ENCODE assay signal across 19 mouse cellular contexts in genomic region chr6:85340184-85340583, GRCm38 (mm10).
"Had no signal": no experiment of that assay in that cellular context is flagged by ENCODE, and none has a peak within 500 bp of the region (broad histone marks: within the 10 kb centered on the region; RNA-seq: fewer than 3 reads in every experiment).

No protein-coding gene starts in this region.

- H3K4me1 ChIP-seq: midbrain, embryonic 10.5 days; midbrain, embryonic 12.5 days; neural tube, embryonic 13.5 days; neural tube, embryonic 15.5 days had no signal

- H3K9ac ChIP-seq: lung, embryonic 14.5 days; midbrain, embryonic 12.5 days; neural tube, embryonic 13.5 days; neural tube, embryonic 15.5 days had no signal

- ATAC-seq: midbrain, embryonic 16.5 days had no signal

- DNase-seq: lung, adult 18-20 months; lung, embryonic 14.5 days; lung, postnatal 10 days; lung, postnatal 4 days; midbrain, embryonic 14.5 days; retina, postnatal 1 day; right cerebral cortex, adult 18-20 months; right cerebral cortex, postnatal 25 days; right cerebral cortex, postnatal 4 days; spleen, adult 18-20 months; thymus, adult 2 months; thymus, postnatal 25 days; thymus, postnatal 4 days had no signal

- H3K27me3 ChIP-seq: neural tube, embryonic 15.5 days had no signal

- H3K4me2 ChIP-seq: lung, embryonic 14.5 days; midbrain, embryonic 12.5 days; neural tube, embryonic 13.5 days; neural tube, embryonic 15.5 days had no signal

- H3K9me3 ChIP-seq: midbrain, embryonic 10.5 days; midbrain, embryonic 12.5 days; neural tube, embryonic 13.5 days; neural tube, embryonic 15.5 days had no signal

- H3K36me3 ChIP-seq: midbrain, embryonic 10.5 days had no signal

- H3K27ac ChIP-seq: midbrain, embryonic 10.5 days; midbrain, embryonic 12.5 days; neural tube, embryonic 13.5 days; neural tube, embryonic 15.5 days had no signal

- H3K4me3 ChIP-seq: midbrain, embryonic 10.5 days; midbrain, embryonic 12.5 days; myocyte; neural tube, embryonic 13.5 days; neural tube, embryonic 15.5 days had no signal
